Mouse (Mus musculus) mesoderm, embryonic 11.5 days (tissue): ENCODE measurements at regions not wholly inside any gene's neighbourhood (a gene's known extent, or its start where the extent isn't known, plus 50 kb on each side); places are given as distances from the start of the nearest gene placed in this dataset.
"Not testable (repeated sequence)": the region's sequence is repeated elsewhere in the genome, so short reads cannot be mapped to it uniquely, and the experiment has no call there.

Source experiments
- DNase-seq: peaks from one replicate; pipeline ENCODE4 v3.0.0-alpha.2; 2012; ENCODE audit warnings: low read depth, low spot score

DNA sequence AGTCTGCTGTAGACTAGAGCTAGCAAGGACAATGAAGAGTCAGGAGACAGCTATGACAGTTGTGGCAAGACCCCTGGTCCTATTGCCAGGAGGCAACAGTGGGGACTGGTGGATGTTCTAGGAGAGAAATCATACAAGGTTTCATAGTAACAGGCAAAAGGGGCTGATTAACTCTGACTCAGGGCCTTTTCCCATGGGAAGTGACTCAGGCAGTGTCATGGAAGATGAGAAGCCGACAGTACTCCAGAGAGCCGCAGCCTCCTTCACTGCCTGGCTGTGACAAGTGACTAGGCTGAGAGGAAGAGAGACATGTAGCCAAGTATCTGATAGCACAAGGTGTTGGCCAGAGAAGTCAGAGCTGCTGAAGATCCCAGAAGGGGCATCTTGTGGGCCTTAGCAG is 145.3 kb upstream of the Haao start:
- no peak for DNase-seq

DNA sequence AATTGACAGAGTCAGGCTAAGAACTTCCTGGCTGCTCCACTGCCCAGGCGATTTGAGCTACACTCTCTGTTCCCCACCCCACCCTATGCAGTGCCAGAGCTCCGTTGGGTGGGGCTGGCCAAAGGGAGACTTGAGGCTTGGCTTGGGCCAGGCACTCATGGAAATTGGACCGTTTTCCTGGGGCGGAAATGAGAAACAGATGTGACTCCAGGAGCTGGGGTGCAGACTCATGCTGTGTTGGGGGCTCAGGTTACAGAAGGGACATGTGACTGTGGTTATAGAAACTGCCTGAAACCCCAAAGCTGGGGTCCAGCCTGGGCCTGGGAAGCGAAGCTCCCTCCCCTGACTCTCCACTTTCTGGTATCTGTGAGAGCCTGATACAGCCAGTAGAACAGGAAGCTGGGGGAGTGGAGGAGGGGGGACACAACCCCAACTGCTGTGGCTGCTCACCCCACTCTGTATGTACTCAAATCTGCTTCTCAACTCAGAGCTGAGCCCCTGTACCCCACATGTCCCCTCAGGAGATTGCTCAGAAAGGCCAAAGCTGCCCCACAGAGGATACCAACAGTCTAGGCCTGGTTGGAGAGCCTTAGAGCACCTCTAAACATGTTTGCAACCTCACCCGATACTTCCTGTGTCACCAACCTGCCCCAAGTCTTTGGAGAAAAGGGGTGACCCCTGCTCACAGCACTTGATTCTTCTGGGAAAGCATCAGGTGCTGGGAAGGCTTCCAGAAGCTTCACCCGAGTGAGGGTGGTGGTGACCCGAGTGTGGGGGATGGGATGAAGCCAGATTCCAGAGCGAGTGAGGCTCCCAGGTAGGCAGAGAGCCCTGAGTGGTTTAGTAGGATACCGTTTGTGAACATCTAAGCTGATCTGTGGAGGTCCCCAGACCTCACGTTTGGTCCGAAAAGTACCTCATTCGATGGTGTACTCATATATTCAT is 142.9 kb upstream of the Haao start:
- DNase-seq: peak; percentile 88

DNA sequence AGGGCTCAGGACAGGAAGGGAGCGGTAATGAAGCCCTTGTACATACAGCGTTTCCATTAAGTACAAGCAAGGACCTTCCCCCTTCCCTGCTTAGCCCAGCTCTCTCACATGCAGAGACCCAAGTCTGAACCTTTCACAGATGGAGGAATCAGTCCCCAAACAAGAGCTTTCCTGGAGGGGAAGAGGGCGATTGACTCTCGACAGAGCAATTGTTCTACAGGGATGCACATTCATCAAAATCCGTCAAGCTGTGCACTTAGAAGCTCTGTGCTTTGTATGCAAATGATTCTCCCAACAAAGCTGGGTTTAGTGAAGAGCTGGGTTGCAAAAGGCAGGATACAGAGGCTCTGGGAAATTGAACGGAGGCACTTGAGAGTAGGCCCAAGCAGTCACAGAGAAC is 141.1 kb upstream of the Haao start:
- DNase-seq: no peak

DNA sequence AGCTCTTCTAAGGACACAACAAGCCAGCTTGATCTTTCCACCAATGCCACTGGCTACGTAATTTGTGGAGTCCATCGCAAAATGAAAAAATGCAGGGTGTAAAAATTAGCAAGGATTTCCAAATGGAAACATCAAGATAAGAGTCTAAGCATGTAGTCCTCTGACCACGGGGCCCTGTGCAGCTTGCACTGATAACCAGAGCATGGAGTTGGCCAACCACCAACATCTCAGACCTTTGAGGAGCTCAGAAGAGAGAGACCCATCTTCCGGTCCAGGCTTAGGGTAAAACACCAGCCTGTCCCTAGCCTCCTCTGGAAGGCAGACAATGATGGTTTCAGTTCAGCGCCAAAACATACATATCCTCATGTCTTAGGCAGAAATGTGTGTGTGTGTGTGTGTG is 140.4 kb upstream of the Haao start:
- DNase-seq: no peak

DNA sequence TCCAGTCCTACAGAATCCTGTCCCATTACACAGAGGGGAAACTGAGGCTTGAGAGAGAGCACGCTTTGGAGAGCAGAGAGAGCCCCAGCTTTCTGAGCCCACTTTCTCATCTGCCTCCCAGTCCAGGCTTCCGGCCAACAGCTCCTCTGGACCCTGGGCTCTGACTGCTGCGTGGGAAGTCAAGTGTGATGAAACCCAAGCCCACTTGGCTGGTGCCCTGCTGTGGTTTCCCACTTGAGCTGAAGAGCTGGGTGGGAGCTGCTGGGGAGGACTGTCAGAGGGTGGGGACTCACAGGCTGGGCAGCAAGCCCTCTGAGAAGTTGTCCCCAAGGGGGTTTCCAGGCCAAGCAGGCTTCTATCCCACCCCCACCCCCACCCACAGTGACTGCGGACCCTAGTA is 139.9 kb upstream of the Haao start:
- DNase-seq: no peak

DNA sequence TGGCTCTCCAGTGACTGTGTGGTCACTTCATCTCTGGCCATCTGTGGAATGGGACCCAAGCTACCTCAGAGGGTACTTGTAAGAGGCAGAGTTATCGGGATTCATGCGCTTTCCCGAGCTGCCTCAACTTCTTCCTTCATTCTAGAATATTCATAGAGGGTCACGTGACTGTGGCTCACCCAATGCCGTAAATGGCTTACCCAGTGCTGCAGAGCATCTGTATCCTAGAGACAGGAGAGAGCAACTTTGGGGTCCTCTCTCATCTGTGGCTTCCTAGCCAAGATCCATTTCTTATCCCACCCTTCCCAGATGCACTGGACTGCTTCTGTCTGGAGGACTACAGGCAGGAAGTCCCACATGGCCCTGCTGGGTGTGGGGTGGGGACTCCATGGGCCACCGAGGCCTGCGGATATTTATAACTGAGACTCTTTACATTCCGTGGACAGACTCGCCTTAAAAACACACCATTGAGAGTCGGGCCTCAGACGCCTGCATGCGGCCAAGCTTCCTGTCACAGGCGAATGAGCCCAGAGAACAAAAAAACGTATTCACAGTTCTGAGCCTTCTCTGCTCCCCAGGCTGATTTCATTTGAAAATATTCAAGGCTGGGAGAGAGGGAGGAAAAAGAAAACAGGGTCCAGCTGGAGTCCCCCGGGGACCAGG is 138.3 kb upstream of the Haao start:
- DNase-seq: no peak

DNA sequence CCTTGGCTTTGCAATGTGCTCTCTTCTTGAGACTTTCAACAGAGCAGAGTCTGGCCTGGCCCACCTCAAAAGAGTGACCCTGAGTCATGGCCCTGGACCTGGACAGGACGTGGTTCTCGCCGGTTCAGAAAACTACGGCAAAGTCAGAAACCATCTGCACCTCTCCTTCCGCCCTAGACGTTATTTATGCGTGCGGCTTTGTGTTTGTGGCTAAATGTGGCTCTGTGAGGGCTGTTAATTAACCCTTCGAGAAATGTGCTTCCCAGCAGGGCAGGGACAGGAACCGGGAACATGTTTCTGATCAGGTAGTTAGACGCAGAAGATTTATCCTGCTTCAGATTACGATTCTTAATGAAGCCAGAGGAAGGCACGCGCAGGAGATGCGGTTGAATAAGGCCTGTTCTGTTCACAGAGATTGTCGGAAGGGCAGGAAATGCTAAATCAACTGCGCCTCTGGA is 137.6 kb upstream of the Haao start:
- peak; percentile 59 for DNase-seq

DNA sequence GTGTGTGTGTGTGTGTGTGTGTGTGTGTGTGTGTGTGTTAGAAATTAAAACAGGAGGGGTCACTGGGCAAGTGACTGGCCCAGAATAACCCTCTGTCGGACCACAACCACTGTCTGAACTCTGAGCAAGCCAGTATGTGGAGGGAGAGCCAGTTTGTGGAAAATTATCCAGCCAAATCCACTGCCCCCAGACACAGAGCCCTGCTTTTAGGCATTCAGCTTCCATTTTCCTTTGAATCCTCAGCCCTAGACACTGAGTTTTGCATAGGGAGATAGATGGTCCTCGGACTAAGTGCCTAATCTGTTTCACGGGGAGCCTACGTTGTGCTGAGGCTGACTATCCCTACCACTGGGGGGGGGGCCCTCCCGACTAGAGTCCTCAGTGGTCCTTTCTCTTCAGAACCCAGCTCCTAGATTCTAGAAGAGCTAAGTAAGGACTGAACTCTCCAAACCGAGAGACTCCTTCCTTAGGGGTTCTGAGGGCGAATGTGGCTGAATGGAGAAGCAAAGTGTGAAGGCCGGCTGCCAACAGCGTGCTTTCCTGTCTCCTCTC is 136.2 kb upstream of the Haao start:
- DNase-seq: no peak

DNA sequence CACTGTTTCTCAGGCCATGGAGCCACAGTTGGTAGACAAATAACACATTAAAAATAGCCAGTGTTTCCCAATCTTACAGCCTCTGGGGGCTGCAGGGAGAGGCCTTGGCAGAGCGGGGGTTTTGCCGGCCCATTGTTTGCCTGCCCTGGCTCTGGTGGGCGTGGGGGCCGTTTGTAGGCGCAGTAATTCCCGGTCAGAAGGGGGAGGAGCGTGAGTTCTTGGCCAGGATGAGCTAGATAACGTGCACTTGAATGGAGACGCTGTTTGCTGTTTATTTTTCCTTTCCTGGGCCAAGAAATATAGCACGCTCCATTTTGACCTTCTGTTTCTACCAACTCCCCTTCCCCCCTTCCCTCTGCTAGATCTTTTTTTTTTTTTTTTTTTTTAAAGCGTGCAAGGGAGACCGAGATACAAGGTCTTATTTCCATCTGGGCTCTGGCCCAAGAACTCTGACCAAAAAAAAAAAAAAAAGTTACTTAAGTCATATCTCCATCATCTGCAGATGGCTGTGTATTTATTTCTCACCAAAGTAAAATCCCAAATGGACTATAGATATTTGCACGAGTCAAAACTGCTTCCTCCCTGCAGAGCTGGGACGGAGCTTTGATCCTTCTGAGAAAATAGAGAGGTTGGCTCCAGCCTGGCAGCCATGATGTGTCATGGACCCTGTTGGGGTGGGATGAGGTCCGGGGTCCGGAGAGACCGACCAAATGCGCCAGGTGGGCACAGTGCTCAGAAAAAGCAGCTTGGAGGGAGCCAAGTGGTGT is 135.5 kb upstream of the Haao start:
- DNase-seq: no peak

DNA sequence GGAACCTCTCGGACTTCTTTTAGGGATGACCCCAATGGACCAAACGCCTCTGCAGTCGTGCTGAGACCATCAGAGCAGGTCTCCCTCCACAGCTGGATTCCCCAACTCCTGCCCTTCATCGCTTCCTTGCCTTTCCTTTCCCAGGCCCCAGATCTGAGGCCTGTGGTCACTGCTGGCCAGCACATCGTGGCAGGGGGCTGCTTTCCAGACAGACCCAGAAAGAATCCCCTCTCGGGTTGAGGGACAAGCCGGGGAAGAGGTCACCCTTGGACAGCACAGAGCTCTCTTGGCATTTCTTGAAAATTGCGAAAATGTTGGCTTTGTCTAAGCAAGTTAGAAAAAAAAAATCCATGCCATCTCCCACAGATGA is 134.9 kb upstream of the Haao start:
- DNase-seq: no peak

DNA sequence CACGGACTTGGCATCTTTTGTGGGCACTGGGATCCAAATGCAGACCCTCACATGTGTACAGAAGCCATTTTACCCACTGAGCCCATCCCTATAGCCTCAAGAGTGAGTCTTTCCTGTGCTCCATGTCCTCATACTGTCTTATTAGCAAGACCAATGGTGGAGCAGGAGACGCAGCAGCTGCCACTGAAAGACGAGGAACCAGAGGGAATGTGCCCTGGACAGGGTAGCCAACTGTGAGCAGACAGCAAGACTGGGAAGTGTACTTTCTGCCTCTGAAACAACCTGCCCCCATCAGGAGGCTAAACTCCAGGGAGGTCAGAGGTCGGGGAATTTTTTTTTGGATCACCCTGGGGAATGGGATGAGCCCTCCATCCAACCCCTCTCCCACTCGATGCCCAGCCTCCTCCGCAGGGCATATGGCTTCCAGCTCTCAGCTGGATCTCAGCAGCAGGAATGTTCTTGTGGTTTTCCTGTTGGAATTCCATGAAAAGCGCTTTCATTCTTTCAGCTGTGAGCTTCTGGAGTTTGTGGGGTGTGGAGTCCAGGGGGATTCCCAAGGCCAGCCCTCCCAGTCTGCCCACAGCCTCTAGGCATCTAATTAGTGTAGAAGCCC is 131.2 kb upstream of the Haao start:
- no peak for DNase-seq

DNA sequence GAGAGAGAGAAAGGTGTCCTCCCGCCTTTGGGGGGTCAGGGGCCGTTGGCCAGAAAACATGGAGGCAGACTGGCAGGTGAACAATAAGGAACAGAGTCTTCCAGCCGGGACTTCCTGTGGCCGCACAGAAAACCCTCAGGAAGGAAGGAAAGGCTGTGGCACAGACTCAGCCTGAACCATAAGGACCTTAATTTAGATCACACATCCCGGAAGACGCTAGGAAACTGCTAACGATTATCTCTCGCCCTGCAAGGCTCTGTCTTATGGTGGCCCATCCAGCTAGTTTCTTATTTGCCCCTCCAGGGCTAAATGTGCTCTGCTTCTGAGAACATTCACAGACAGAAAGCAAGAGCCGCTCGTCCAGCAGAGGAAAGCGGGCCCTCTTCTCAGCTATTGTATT is 130.0 kb upstream of the Haao start:
- DNase-seq: no peak

DNA sequence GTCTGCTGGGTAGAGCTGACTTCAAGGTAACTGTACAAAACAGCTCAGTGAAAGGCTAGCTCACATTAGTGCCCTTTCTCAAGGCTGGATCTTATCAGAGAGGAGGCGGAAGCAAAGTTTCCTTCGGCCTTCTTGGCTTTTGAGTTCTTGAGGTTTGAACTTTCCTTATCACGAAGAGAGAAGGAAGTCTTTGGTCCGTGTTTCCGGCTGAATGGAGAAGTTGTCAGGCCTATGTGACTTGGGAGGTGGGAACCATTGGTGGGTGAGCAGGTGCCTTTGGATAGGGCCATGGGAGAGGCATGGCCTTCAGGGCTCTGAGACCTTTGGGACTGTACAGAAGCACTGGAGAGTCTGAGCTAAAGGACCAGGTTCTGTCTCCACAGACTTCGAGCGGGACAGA is 128.1 kb upstream of the Haao start:
- no peak for DNase-seq

DNA sequence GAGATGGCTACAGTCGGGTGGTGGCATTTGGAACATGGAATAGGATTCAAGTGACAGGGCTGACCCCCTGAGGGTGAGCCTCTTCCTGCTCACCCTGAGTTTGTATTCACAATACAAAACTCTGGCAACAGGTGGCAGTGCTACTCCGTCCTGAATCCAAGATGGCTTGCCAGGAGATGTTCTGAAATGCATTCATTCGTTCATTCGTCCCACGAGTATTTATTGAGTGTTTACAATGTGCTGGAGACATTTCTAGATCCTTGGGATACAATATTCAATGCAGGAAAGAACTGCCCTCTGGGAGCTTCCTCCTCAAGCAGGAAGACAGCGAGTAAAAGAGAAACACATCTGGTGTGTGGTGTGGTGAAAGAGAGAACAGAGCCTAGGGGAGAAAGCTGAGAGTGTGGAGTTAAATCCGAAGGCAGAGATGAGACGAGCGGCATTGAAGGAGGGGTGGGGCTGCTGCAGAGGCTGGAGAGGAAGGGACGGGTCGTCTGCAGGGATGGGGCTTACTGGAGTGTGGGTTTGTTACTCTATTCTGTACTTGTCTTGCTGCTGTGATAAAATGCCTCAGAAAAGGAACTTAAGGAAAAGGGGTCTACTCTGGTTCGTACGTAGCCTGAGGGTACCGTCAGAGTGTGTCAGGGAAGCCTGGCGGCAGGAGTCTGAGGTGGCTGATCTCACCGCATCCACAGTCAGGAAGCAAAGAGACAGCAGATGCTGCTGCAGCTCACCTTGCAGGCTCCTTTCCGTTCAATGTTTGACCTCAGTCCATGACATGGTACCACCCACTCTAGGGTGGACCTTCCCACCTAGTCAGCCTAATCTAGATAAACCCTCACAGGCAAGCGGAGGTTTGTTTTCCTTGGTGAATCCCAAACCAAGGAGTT is 125.9 kb upstream of the Haao start:
- DNase-seq: peak; percentile 69

DNA sequence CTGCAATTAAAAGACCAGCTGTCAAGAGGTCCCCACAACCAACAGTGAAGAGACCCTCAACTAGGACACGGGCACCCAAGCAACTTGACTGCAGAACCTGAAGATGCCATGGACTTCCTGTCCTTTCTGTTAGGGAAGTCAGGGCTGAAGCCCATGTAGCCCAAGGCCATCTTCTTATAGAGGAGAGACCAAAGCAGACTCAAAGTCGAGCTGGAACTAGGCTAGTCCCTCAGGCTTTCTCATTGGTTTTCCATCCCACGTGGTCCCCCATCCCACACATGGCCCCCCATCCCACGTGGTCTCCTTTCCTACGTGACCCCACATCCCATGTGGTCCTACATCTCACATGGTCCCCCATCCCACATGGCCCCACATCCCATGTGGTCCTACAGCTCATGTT is 125.1 kb upstream of the Haao start:
- DNase-seq: no peak

DNA sequence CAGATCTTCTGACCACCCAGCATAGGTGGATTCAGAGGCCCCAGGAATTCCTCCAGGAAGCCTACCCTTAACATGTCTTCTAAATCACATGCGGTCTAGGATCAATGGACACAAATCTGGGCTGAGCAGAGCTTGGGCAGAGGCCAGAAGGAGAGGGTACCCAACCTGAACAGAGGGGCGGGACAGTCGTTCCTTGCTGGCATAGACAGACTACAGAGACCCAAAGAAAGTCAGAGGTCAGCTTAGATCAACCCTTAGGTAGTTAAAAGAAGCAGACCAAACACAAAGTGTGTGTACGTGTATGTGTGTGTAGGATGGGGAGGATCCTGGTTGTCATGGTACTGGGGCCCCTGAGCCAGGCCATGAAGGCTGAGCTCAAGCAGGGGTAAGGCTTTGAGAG is 124.7 kb upstream of the Haao start:
- no peak for DNase-seq

DNA sequence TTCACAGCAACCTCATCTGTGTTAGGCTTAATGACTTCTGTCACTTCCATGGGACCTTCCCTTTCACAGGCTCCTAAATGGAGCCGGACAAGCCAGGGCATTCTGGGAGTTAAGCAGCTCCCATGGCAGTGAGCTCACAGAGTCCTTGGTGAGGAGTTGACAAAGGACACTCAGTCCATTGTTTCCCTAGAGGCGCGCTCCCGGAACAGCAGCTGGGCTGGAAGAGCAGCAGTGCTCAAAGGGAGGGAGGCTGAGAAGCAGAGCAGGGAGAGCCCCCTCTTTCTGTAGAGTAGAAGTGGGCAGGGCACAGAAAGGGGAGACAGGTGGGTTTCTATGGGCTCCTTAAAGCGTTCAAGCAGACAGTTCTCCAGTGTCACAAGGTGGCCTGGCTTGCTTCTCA is 124.3 kb upstream of the Haao start:
- DNase-seq: peak; percentile 64

DNA sequence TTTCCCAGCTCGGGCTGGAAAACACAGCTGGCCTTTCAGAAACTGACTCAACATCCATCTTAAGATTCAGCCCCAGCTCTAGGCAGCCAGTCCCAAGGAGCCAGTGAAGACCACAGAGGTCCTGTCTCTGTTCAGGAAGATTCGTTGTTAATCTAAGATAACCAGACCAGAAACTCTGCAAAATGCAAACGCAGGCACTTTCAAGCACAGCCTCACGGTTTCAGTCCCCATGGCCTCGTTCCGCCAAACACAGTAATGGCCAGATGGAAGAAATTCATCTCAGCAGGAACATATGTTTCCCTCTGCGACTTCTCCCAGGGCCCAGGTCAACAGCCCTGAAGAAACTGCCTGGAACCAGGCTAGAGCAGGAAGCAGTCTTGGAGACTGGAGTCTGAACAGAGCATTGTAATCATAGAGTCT is 121.7 kb upstream of the Haao start:
- peak; percentile 58 for DNase-seq

DNA sequence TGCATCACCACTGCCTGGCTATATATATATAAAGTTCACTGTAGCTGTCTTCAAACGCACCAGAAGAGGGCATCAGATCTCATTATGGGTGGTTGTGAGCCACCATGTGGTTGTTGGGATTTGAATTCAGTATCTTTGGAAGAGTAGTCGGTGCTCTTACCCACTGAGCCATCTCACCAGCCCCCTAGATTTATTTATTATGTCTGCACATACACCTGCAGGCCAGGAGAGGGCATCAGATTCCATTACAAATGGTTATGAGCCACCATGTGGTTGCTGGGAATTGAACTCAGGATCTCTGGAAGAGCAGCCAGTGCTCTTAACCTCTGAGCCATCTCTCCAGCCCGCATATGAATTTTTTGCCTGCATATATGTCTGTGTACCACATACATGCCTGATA is 120.4 kb upstream of the Haao start:
- DNase-seq: not testable (repeated sequence)

DNA sequence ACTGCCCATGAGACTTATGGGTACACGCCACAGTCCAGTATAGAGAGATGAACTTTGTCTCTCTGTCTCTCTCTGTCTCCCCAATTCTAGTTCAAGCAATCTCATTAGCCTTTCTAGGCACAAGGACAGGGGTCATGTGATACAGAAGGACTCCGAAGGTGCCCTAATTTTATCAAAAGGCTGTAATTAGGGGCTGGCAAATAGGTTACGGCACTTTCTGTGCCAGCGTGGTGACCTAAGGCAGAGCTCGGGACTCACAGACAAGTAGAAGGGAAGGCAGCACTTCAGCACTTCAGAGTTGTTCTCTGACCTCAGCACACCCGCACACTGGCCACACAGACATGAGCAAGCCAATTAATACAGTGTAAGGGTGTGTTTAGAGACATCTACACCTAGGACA is 119.2 kb upstream of the Haao start:
- DNase-seq: no peak
